ENCODE assay signal across 8 mouse cellular contexts in the genomic region with DNA sequence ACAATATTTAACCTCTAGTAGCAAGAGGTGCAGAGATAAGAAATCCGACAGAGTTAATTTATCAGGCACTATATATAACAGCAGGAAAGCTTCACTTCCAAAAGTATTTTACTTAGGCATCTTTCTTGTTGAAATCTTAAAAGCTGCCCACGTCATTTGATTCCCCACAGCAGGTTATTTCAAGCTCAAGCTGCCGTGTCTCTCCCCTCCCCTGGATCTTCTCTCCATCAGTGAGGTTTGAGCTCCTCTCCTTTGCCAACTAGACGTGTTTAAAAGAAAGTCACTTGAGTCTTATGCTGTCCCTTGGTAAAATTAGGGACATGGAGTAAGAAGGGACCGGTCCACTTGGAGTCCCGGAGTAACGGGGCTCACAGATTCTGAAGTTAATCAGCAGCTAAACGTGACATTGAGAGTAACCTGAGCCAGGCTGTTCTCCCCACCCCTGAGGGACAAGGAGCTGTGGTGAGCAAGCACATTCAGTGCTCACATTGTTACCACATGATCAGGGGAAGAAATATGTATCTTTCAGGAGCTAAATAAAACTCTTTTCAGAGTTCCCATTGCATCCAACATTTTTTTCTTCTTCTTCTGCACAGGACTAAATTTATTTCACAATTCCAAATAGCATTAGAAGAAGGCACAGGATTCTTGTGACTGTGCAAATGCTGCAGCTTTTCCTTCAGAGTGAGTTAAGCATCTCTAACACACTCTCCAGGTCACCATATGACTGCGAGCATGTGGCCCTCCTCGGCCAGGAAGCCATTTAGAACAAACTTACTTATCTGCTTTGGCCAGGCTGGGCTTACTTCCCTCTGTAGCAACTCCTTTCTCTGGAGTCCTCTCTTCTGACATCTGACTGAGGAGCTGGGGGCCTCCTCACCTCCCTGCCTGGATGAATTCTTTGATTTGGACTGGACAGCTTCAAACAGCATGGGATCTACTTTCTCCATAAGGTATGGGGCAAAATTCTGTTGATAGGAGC. TPM values are rescaled to one million over a fixed set of nuclear protein-coding genes. Genes with fewer than 3 reads are reported as not detected.
DNase-seq lines count a peak whose midpoint lies in the region; ATAC-seq and TF ChIP-seq lines count a peak whose summit lies in the region.

A gene (plus strand): TSS at position 833 of the 982 bp plus-strand sequence.

- whole genome bisulfite sequencing in embryonic facial prominence, embryonic 13.5 days = 21% methylated on average over 10 of the region's 10 CpGs
- 21% methylated on average over 10 of the region's 10 CpGs for WGBS in heart, adult 2 months
- WGBS in limb, embryonic 14.5 days = 18% methylated on average over 10 of the region's 10 CpGs
- 60% methylated on average over 10 of the region's 10 CpGs for WGBS in neural tube, embryonic 15.5 days

- no peak within 1 kb of the TSS for H3K9ac ChIP-seq in embryonic facial prominence, embryonic 13.5 days
- peak within 1 kb of the TSS; percentile 82 for H3K9ac ChIP-seq in heart, adult 2 months (ENCODE audit: low read depth, low read length)
- H3K9ac ChIP-seq in limb, embryonic 14.5 days (ENCODE audit: low read depth, low read length, severe bottlenecking) = no peak within 1 kb of the TSS
- no peak within 1 kb of the TSS for H3K9ac ChIP-seq in neural tube, embryonic 15.5 days (replicated peaks)

- no peak for ATAC-seq in embryonic facial prominence, embryonic 13.5 days (ENCODE audit: insufficient number of reproducible peaks, insufficient read depth, low FRiP score, low TSS enrichment, low read depth)
- no peak for ATAC-seq in limb, embryonic 14.5 days (ENCODE audit: low FRiP score, low read depth)
- no peak for ATAC-seq in neural tube, embryonic 15.5 days (ENCODE audit: low FRiP score)
- ATAC-seq in cerebellum, adult (ENCODE audit: insufficient number of reproducible peaks, low FRiP score, low TSS enrichment) = no peak

- H3K79me2 ChIP-seq in heart, adult 2 months (replicated peaks; ENCODE audit: control insufficient read depth, insufficient read depth, low read length) = no peaks in the 10 kb centered on the region

- TF ChIP-seq POLR2A in heart, adult 2 months (IDR thresholded peaks at IDR 0.05; ENCODE audit: insufficient read depth, low read depth, low read length) = no peak
- TF ChIP-seq POLR2A in limb, embryonic 14.5 days (IDR thresholded peaks at IDR 0.05; ENCODE audit: borderline replicate concordance, extremely low read depth, insufficient read depth, insufficient read length) = no peak

- no peaks in the 10 kb centered on the region for H3K36me3 ChIP-seq in embryonic facial prominence, embryonic 13.5 days
- H3K36me3 ChIP-seq in heart, adult 2 months (ENCODE audit: control insufficient read depth, insufficient read depth, low read length) = peaks cover 6% of the 10 kb centered on the region; the same call in 1 of the 2 replicates
- H3K36me3 ChIP-seq in limb, embryonic 14.5 days (ENCODE audit: control insufficient read depth, insufficient read depth, low read length) = no peaks in the 10 kb centered on the region
- H3K36me3 ChIP-seq in neural tube, embryonic 15.5 days = no peaks in the 10 kb centered on the region

- H3K4me1 ChIP-seq in embryonic facial prominence, embryonic 13.5 days = peaks cover 18% of the 10 kb centered on the region
- H3K4me1 ChIP-seq in heart, adult 2 months (ENCODE audit: control insufficient read depth, insufficient read depth, low read length) = no peaks in the 10 kb centered on the region; the same call in none of the 2 replicates
- H3K4me1 ChIP-seq in limb, embryonic 14.5 days (ENCODE audit: control insufficient read depth, insufficient read depth, low read length) = peaks cover 2% of the 10 kb centered on the region
- H3K4me1 ChIP-seq in neural tube, embryonic 15.5 days = peaks cover 4% of the 10 kb centered on the region; the same call in 1 of the 2 replicates

- intact Hi-C loops in heart, adult 2 months (cut with DNase I) = no loop called here

- no peak within 1 kb of the TSS for H3K27ac ChIP-seq in embryonic facial prominence, embryonic 13.5 days
- peak within 1 kb of the TSS; percentile 66 for H3K27ac ChIP-seq in heart, adult 2 months
- H3K27ac ChIP-seq in limb, embryonic 14.5 days (replicated peaks; ENCODE audit: low read depth, low read length) = no peak within 1 kb of the TSS
- H3K27ac ChIP-seq in neural tube, embryonic 15.5 days (replicated peaks) = no peak within 1 kb of the TSS

- no peak within 1 kb of the TSS for H3K4me3 ChIP-seq in embryonic facial prominence, embryonic 13.5 days
- H3K4me3 ChIP-seq in heart, adult 2 months = peak within 1 kb of the TSS; percentile 38
- H3K4me3 ChIP-seq in limb, embryonic 14.5 days (replicated peaks; ENCODE audit: low read length) = no peak within 1 kb of the TSS
- H3K4me3 ChIP-seq in neural tube, embryonic 15.5 days (replicated peaks) = no peak within 1 kb of the TSS

- H3K4me2 ChIP-seq in embryonic facial prominence, embryonic 13.5 days = peak within 1 kb of the TSS; percentile 33
- no peak within 1 kb of the TSS for H3K4me2 ChIP-seq in limb, embryonic 14.5 days (replicated peaks; ENCODE audit: low read depth, low read length, severe bottlenecking)
- H3K4me2 ChIP-seq in neural tube, embryonic 15.5 days = no peak within 1 kb of the TSS

- no peak for TF ChIP-seq EP300 in heart, adult 2 months (IDR thresholded peaks at IDR 0.05; ENCODE audit: insufficient read depth, low read depth, low read length)

- no peaks in the 10 kb centered on the region for H3K9me3 ChIP-seq in embryonic facial prominence, embryonic 13.5 days
- no peaks in the 10 kb centered on the region for H3K9me3 ChIP-seq in limb, embryonic 14.5 days (ENCODE audit: control insufficient read depth, low read length)
- H3K9me3 ChIP-seq in neural tube, embryonic 15.5 days (replicated peaks) = no peaks in the 10 kb centered on the region

- H3K27me3 ChIP-seq in embryonic facial prominence, embryonic 13.5 days = no peaks in the 10 kb centered on the region
- H3K27me3 ChIP-seq in heart, adult 2 months (ENCODE audit: control insufficient read depth, insufficient read depth, low read length) = no peaks in the 10 kb centered on the region
- H3K27me3 ChIP-seq in limb, embryonic 14.5 days (ENCODE audit: control insufficient read depth, insufficient read depth, low read length) = no peaks in the 10 kb centered on the region
- H3K27me3 ChIP-seq in neural tube, embryonic 15.5 days (replicated peaks) = no peaks in the 10 kb centered on the region

- TF ChIP-seq CTCF in heart, adult 2 months (IDR thresholded peaks at IDR 0.05) = no peak

- DNase-seq in embryo, embryonic 10 days (ENCODE audit: low spot score) = peak; percentile 25
- no peak for DNase-seq in embryo, embryonic 9.5 days (ENCODE audit: extremely low spot score)
- DNase-seq in heart, adult 2 months = peak in 1 of 2 experiments; percentile 44
- DNase-seq in kidney, adult 18-20 months = peak; percentile 55
- DNase-seq in limb, embryonic 14.5 days (ENCODE audit: low spot score) = no peak

RNA-seq across cellular contexts. Expression of the gene that starts here (rescaled TPM):
- 21.5 and 22.9 TPM in 2 replicates for polyA plus RNA-seq in embryonic facial prominence, embryonic 13.5 days (2015; fragmentation: Nextera tagmentation; extraction: Ambion mirVana)
- total RNA-seq in heart, adult 2 months (2021) = 10 to 100 TPM; 38.1 to 40.1 TPM
- polyA plus RNA-seq in heart, adult 2 months (2012; rRNA removed) = 11.5 and 20.8 TPM in 2 replicates
- polyA plus RNA-seq in limb, embryonic 14.5 days (2012; rRNA removed) = 11.7 and 13.0 TPM in 2 replicates
- 14.6 and 17.3 TPM in 2 replicates for polyA plus RNA-seq in limb, embryonic 14.5 days (2014; fragmentation: Nextera tagmentation; extraction: Ambion mirVana)
- 20.7 and 22.8 TPM in 2 replicates for polyA plus RNA-seq in neural tube, embryonic 15.5 days (2015; fragmentation: Nextera tagmentation; extraction: Ambion mirVana)

Comparison
In these comparisons a context has a peak if more than half of its experiments do, and no peak if none do; other contexts are left out.
1. DNase-seq: peak in embryo, embryonic 10 days (single experiment) and kidney, adult 18-20 months (single experiment); none in embryo, embryonic 9.5 days (single experiment) and limb, embryonic 14.5 days (single experiment).